In the genomic region with DNA sequence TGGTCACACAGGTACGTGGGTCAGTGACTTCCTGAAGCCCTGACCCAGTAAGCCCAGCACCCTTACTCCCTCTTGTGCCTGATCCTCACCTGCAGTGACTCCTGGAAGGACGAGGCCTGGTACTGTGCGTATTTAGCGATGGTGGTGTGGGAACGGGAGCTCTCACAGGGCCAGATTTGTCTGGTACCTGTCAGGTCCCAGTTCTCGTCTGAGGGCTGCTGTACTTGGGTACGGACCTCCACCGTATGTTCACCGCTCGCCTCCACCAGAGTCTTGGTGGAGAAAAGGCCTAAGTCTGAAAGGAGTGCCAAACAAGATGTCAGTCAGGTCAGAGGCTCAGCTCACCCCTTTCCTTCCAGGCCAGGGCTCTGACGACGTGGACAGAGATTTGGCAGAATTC, we compare ENCODE assay signal across 14 mouse cellular contexts. TPM values are rescaled to one million over a fixed set of nuclear protein-coding genes. Genes with fewer than 3 reads are reported as not detected.
DNase-seq lines count a peak whose midpoint lies in the region; ATAC-seq and TF ChIP-seq lines count a peak whose summit lies in the region.
"Had no signal": no experiment of that assay in that cellular context is flagged by ENCODE, and none has a peak within 500 bp of the region (broad histone marks: within the 10 kb centered on the region; RNA-seq: fewer than 3 reads in every experiment).

No protein-coding gene starts in this region.

- no peak for TF ChIP-seq CTCF in gastrocnemius, adult 2 months (IDR thresholded peaks at IDR 0.05)
- no peak for TF ChIP-seq CTCF in liver, postnatal 0 days (IDR thresholded peaks at IDR 0.05; ENCODE audit: low read depth)

- H3K9ac ChIP-seq in liver, embryonic 11.5 days (ENCODE audit: low read depth, low read length), result no peak overlapping the region
- H3K9ac ChIP-seq in liver, postnatal 0 days (replicated peaks), result no peak overlapping the region
- H3K9ac ChIP-seq: hindbrain, embryonic 13.5 days; limb, embryonic 12.5 days; liver, embryonic 15.5 days; neural tube, embryonic 13.5 days had no signal

- TF ChIP-seq EP300 in liver, postnatal 0 days (IDR thresholded peaks at IDR 0.05; ENCODE audit: low read depth), result no peak

- no peaks in the 10 kb centered on the region for H3K27me3 ChIP-seq in liver, embryonic 11.5 days (replicated peaks; ENCODE audit: control insufficient read depth, insufficient read depth, low read length)
- no peaks in the 10 kb centered on the region for H3K27me3 ChIP-seq in liver, postnatal 0 days (ENCODE audit: insufficient read depth, low read length)
- H3K27me3 ChIP-seq: heart, embryonic 15.5 days; liver, embryonic 15.5 days had no signal

- peak; percentile 29 for DNase-seq in CD4-positive, CD25-positive, alpha-beta regulatory T cell, adult 2 months (ENCODE audit: low read depth, low spot score)
- DNase-seq in gastrocnemius, adult 2 months, result no peak
- DNase-seq in gastrocnemius, postnatal 10 days, result no peak
- DNase-seq in liver, embryonic 11.5 days (ENCODE audit: low spot score), result no peak
- DNase-seq in liver, postnatal 0 days, result no peak
- DNase-seq in cerebellum, postnatal 25 days, result peak; percentile 22 to 32
- no peak for DNase-seq in ovary, adult 18-20 months (ENCODE audit: low spot score)
- DNase-seq: lung, postnatal 14 days had no signal

- peaks cover 59% of the 10 kb centered on the region for H3K36me3 ChIP-seq in liver, embryonic 11.5 days (ENCODE audit: control insufficient read depth, insufficient read depth, low read length)
- peaks cover 59% of the 10 kb centered on the region for H3K36me3 ChIP-seq in liver, postnatal 0 days (replicated peaks; ENCODE audit: insufficient read depth, low read length)

- peak overlapping the region; percentile 11; the same call in 1 of the 2 replicates for H3K4me2 ChIP-seq in liver, embryonic 11.5 days
- no peak overlapping the region for H3K4me2 ChIP-seq in liver, postnatal 0 days (ENCODE audit: low read depth, low read length)
- H3K4me2 ChIP-seq: heart, embryonic 15.5 days; hindbrain, embryonic 13.5 days; neural tube, embryonic 13.5 days had no signal

- no peak overlapping the region for H3K4me3 ChIP-seq in gastrocnemius, adult 2 months
- H3K4me3 ChIP-seq in liver, embryonic 11.5 days (ENCODE audit: low read depth, low read length), result no peak overlapping the region
- H3K4me3 ChIP-seq in liver, postnatal 0 days (ENCODE audit: low read depth, low read length), result no peak overlapping the region
- H3K4me3 ChIP-seq: heart, embryonic 15.5 days; liver, embryonic 15.5 days; neural tube, embryonic 13.5 days had no signal

- 83% methylated on average over 12 of the region's 12 CpGs for WGBS in liver, embryonic 11.5 days
- WGBS in liver, postnatal 0 days (ENCODE audit: insufficient replicate concordance), result 87% methylated on average over 12 of the region's 12 CpGs

- no peak for ATAC-seq in CD4-positive, CD25-positive, alpha-beta regulatory T cell, adult 4 months
- no peak for ATAC-seq in liver, embryonic 11.5 days (replicated peaks; ENCODE audit: low FRiP score)
- ATAC-seq in liver, postnatal 0 days, result no peak

- peak overlapping the region; percentile 61; the same call in 1 of the 2 replicates for H3K27ac ChIP-seq in gastrocnemius, adult 2 months
- H3K27ac ChIP-seq in liver, embryonic 11.5 days (ENCODE audit: low read depth, low read length), result no peak overlapping the region
- H3K27ac ChIP-seq in liver, postnatal 0 days (ENCODE audit: low read depth), result no peak overlapping the region
- H3K27ac ChIP-seq: heart, embryonic 15.5 days; limb, embryonic 12.5 days; liver, embryonic 15.5 days had no signal

- H3K9me3 ChIP-seq in liver, embryonic 11.5 days (ENCODE audit: control insufficient read depth, low read length), result no peaks in the 10 kb centered on the region
- H3K9me3 ChIP-seq in liver, postnatal 0 days (ENCODE audit: low read length), result no peaks in the 10 kb centered on the region
- H3K9me3 ChIP-seq: heart, embryonic 15.5 days; hindbrain, embryonic 13.5 days; limb, embryonic 12.5 days; liver, embryonic 15.5 days; neural tube, embryonic 13.5 days had no signal

- peaks cover 34% of the 10 kb centered on the region for H3K4me1 ChIP-seq in liver, embryonic 11.5 days (replicated peaks; ENCODE audit: control insufficient read depth, insufficient read depth, low read length)
- H3K4me1 ChIP-seq in liver, postnatal 0 days (ENCODE audit: insufficient read depth), result peaks cover 1% of the 10 kb centered on the region; the same call in 1 of the 2 replicates

- intact Hi-C loops in gastrocnemius, adult 2 months (cut with DNase I), result loop anchor here (1.0 kb wide), 3 partner anchors 17 to 111 kb away; no protein-coding TSS in a partner anchor

RNA-seq across cellular contexts. Expression of a gene that starts 4.0 kb away (rescaled TPM):
- polyA plus RNA-seq in CD4-positive, CD25-positive, alpha-beta regulatory T cell, adult 4 months (2017; shearing (Covaris generic)), result 1 to 10 TPM; 1.1 to 1.2 TPM
- total RNA-seq in gastrocnemius, adult 2 months (2021), result 1 to 10 TPM; 6.5 to 7.4 TPM
- 10 to 100 TPM; 14.0 to 15.7 TPM for total RNA-seq in gastrocnemius, postnatal 10 days (2021)
- 20.4 and 26.2 TPM in 2 replicates for polyA plus RNA-seq in liver, embryonic 11.5 days (2014; fragmentation: Nextera tagmentation; extraction: Ambion mirVana)
- 12.3 and 14.0 TPM in 2 replicates for polyA plus RNA-seq in liver, postnatal 0 days (2015; fragmentation: Nextera tagmentation; extraction: Ambion mirVana)

RNA-seq across cellular contexts. Expression of a gene that starts 6.6 kb away (rescaled TPM):
- polyA plus RNA-seq in CD4-positive, CD25-positive, alpha-beta regulatory T cell, adult 4 months (2017; shearing (Covaris generic)), result 10 to 100 TPM; 17.0 to 28.2 TPM
- total RNA-seq in gastrocnemius, adult 2 months (2021), result 10 to 100 TPM; 34.9 to 36.0 TPM
- total RNA-seq in gastrocnemius, postnatal 10 days (2021), result 10 to 100 TPM; 18.8 to 22.3 TPM
- 19.7 and 19.9 TPM in 2 replicates for polyA plus RNA-seq in liver, embryonic 11.5 days (2014; fragmentation: Nextera tagmentation; extraction: Ambion mirVana)
- polyA plus RNA-seq in liver, postnatal 0 days (2015; fragmentation: Nextera tagmentation; extraction: Ambion mirVana), result 4.7 and 5.4 TPM in 2 replicates

RNA-seq across cellular contexts. Expression of a gene that starts 6.7 kb away (rescaled TPM):
- polyA plus RNA-seq in CD4-positive, CD25-positive, alpha-beta regulatory T cell, adult 4 months (2017; shearing (Covaris generic)), result 100 to 1,000 TPM in 1 of 2 experiments, 10 to 100 TPM in 1; 87.8 to 116 TPM
- 10 to 100 TPM; 62.4 to 86.0 TPM for total RNA-seq in gastrocnemius, adult 2 months (2021)
- 10 to 100 TPM; 83.8 to 94.5 TPM for total RNA-seq in gastrocnemius, postnatal 10 days (2021)
- 151 and 178 TPM in 2 replicates for polyA plus RNA-seq in liver, embryonic 11.5 days (2014; fragmentation: Nextera tagmentation; extraction: Ambion mirVana)
- polyA plus RNA-seq in liver, postnatal 0 days (2015; fragmentation: Nextera tagmentation; extraction: Ambion mirVana), result 83.7 and 83.9 TPM in 2 replicates

RNA-seq across cellular contexts. Expression of a gene that starts 11.5 kb away (rescaled TPM):
- polyA plus RNA-seq in CD4-positive, CD25-positive, alpha-beta regulatory T cell, adult 4 months (2017; shearing (Covaris generic)), result 10 to 100 TPM; 30.7 to 32.6 TPM
- total RNA-seq in gastrocnemius, adult 2 months (2021), result 10 to 100 TPM; 23.9 to 24.5 TPM
- total RNA-seq in gastrocnemius, postnatal 10 days (2021), result 10 to 100 TPM; 35.9 to 47.5 TPM
- 15.4 and 17.4 TPM in 2 replicates for polyA plus RNA-seq in liver, embryonic 11.5 days (2014; fragmentation: Nextera tagmentation; extraction: Ambion mirVana)
- 7.4 and 8.2 TPM in 2 replicates for polyA plus RNA-seq in liver, postnatal 0 days (2015; fragmentation: Nextera tagmentation; extraction: Ambion mirVana)

RNA-seq across cellular contexts. Expression of a gene that starts 32.8 kb away (rescaled TPM):
- 10 to 100 TPM; 71.8 to 80.8 TPM for polyA plus RNA-seq in CD4-positive, CD25-positive, alpha-beta regulatory T cell, adult 4 months (2017; shearing (Covaris generic))
- total RNA-seq in gastrocnemius, adult 2 months (2021), result 1 to 10 TPM; 6.8 to 9.4 TPM
- total RNA-seq in gastrocnemius, postnatal 10 days (2021), result 10 to 100 TPM; 39.0 to 59.5 TPM
- 13.8 and 17.1 TPM in 2 replicates for polyA plus RNA-seq in liver, embryonic 11.5 days (2014; fragmentation: Nextera tagmentation; extraction: Ambion mirVana)
- 7.8 and 8.7 TPM in 2 replicates for polyA plus RNA-seq in liver, postnatal 0 days (2015; fragmentation: Nextera tagmentation; extraction: Ambion mirVana)

Comparison
In these comparisons a context has a peak if more than half of its experiments do, and no peak if none do; other contexts are left out.
1. DNase-seq: peak in CD4-positive, CD25-positive, alpha-beta regulatory T cell, adult 2 months (single experiment) and cerebellum, postnatal 25 days (2 of 2); none in gastrocnemius, adult 2 months (single experiment), gastrocnemius, postnatal 10 days (single experiment), liver, embryonic 11.5 days (single experiment), liver, postnatal 0 days (single experiment) and ovary, adult 18-20 months (single experiment).